Mouse (Mus musculus): ENCODE data around the gene Gm10697. TPM values are rescaled to one million over a fixed set of nuclear protein-coding genes. Genes with fewer than 3 reads are reported as not detected.

Gene Gm10697
- polyA plus RNA-seq (2012; rRNA removed), result not detected in 2 replicates

DNA sequence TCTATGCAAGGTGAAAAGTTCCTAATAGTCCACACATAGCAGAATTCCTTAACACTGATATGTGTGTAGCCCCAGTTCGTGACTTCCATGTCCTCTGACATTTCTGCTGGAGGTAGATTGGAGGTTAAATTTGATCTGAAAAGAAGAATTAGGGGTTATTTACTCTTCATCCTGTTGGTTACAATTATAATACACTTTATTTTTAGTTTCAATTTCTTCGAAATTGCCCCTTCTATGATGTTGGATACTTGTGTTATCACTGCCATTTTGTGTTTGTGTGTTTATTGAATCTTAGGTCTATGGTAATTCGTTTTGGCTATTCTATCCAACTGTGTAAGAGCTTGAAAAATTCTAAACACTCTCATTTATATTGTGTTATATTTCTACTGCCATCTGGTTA is at the start of gene Gm10697:
Gm10697 (minus strand) TSS at position 101 of the 400 bp plus-strand sequence.

DNA sequence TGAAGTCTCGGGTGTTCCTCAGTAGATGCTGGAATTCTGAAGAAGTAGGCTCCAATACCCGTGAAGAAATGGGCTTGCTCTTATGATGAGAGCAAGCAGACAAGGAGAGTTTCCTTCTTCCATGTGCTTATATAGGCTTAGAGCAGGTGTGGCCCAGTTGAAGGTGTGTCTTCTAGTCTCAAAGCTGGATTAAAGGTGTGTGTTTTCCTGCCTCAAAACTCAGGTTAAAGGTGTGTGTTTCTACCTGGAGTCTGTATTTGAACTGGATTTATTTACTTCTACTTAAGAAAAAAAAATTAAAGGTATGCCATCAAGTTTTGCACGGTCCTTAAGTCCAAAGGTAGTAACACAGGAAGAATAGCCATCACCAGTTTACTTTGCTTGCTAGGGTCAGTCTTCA is 17.7 kb downstream of the Gm10697 start, which contains the start of gene Gm9125:
Gm9125 (minus strand) TSS at position 101 of the 400 bp plus-strand sequence.

Other genes with a start within 250 kb of the Gm10697 start
- not detected in 2 replicates for gene Tdpoz3, start 246.6 kb downstream of the Gm10697 start, polyA plus RNA-seq (2012; rRNA removed)
- 0.09 TPM in 1 of 2 replicates, not detected in the other for gene Gm9117, start 129.1 kb downstream of the Gm10697 start, polyA plus RNA-seq (2012; rRNA removed)
- not detected in 2 replicates for gene Tdpoz5, start 111.3 kb downstream of the Gm10697 start, polyA plus RNA-seq (2012; rRNA removed)
- not detected in 2 replicates for gene Gm9125, start 17.8 kb downstream of the Gm10697 start, polyA plus RNA-seq (2012; rRNA removed)
- gene Gm10696, start 105.5 kb upstream of the Gm10697 start, polyA plus RNA-seq (2012; rRNA removed), result not detected in 2 replicates
- gene Gm5286, start 124.1 kb upstream of the Gm10697 start, polyA plus RNA-seq (2012; rRNA removed), result not detected in 2 replicates
- not detected in 2 replicates for gene Gm4778, start 191.4 kb upstream of the Gm10697 start, polyA plus RNA-seq (2012; rRNA removed)
- gene Them4, start 237.4 kb upstream of the Gm10697 start, polyA plus RNA-seq (2012; rRNA removed), result 0.19 and 0.45 TPM in 2 replicates

Data from stomach, adult 2 months (tissue).